Mouse (Mus musculus): ENCODE data around the gene Mymx.

Gene Mymx

DNA sequence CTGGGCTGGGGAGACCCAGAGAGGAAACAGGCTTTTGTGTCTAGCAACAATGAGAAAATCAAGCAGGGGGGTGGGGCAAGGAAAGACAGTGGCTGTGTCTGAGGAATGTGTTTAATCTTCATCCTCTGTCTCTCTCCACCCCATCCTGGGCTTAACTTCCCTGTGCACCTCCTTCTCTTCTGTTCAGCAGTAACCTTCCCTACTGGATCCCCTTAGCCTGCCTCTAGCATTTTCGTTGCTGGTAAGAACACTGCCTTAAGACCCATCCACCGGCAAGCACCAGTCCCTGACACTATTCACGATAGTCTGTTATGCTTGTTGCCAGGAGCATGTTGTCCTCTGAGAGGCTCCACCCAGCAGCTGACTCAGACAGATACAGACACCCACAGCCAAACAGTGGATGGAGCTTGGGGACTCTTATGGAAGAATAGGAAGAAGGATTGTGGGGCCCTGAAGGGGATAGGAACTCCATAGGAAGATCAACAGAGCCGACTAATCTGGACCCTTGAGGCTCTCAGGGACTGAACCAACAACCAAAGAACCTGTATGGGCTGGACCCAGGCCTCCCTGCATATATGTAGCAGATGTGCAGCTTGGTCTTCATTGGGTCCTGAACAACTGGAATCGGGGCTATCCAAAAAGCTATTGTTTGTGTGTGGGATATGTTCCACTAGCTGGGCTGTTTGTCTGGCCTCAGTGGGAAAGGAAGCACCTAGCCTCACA is 8.4 kb upstream of the Mymx start:
- peak; percentile 53 for DNase-seq (ENCODE audit: low spot score)

DNA sequence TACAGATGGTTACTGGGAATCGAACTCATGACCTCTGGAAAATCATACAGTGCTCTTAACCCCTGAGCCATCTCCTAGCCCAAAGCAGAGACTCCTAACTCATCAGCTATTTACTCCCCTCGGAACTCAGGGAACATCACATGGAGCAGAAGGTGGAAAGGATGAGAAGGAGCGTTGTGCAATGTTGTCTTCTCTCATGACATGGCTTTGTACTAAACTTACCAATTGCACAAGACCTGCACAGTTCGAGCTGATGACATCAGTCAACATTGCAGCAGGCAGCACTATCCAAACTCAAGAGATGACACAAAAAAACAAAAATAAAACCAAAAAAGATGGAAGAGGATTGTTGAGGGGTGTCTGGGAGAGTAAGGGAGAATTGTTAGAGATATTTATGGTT is 6.5 kb upstream of the Mymx start:
- DNase-seq (ENCODE audit: low spot score): peak; percentile 29

DNA sequence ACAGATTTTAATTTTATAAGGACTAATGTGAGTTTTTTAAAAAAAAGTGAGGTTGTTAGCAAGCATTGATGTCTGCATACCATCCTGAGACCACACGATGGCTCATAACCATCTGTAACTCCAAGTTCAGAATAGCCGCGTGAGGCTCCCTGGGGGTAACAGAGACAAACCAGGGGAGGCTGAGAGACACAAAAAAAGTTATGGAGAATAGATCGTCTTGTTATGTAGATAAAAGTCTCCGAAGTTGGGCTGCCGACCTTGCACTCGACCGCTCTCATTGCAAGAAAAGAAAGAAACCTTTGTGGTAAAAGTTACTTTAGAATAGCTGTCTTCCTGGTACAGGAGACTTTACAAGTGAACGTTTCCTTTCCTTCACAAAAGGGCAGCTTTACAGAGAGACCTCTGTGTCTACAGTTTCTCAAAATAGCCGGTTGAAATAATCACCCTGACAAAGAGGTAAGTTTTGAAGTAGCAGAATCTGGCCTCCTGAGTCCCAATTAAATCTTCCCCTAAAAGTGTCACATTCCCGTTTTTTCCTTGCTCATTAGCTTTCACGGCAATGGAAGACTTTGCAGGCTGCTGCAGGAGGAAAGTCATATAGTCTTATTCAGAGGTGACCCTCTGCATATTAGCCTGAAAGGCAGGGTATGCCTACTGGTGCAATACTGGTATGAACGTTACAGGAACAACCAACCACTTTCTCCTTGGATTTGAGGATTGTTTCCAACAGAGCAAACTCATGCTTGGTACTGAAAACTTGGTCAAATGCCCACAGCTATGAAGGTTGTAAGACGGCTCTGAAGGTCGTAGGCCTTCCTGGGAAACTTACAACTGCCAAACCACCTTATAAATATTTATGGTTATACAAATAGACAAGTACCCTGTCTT is 5.3 kb upstream of the Mymx start:
- no peak for DNase-seq (ENCODE audit: low spot score)

DNA sequence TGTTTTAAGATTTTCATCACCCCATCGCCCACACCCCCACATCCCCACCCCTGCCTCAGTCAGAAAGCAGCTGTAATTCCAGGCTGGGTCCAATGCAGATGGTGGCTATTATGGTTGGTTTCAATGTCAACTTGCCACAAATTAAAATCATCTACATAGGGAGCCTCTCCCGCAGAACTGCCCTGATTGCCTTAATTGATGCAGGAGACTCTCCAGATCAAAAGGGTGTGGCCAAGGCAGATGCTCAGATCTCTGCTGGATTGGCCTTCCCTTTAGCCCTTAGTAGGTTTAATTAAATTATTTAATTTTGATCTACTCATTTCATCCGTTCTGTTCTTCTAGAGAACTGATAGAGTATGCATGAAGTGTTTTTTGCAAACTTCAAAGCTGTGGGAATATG is 1.1 kb upstream of the Mymx start:
- no peak for DNase-seq (ENCODE audit: low spot score)

DNA sequence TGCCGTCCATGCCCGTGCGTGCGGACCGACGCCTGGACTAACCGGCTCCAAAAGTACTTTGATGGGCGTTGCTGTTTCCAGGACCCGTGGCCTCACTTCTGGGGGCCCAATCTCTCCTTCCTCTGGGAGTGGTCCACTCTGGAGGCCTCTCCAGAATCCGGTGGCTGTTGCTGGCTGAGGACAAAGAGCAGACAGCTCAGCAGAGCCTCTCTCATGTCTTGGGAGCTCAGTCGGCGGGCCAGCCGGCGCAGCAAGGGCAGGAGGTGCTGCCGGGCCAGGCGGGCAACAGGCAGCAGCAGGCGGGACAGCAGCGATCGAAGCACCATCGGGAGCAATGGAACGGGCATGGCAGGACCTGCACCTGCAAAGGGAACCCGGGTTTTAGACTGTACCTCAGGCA is 577 bp downstream of the Mymx start:
- DNase-seq (ENCODE audit: low spot score): no peak

DNA sequence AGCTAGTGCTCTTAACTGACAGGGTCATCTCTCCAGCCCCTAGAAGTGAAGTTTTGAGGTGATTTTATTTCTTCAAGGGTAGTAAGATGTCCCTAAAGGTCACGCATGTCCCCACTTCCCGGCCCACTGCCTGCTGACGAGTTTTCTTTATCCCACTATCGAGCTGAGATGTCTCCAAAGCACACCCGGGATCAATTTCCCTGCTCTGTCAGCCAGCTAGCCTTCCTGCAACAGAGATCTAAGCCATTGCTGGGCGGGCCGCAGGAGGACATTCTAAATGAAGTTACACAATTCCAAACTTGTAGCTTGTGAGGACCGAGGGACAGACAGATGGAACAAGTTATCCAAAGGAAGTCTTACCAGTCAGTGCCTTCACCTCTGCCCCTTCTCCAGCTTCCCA is 1.6 kb downstream of the Mymx start:
- no peak for DNase-seq (ENCODE audit: low spot score)

DNA sequence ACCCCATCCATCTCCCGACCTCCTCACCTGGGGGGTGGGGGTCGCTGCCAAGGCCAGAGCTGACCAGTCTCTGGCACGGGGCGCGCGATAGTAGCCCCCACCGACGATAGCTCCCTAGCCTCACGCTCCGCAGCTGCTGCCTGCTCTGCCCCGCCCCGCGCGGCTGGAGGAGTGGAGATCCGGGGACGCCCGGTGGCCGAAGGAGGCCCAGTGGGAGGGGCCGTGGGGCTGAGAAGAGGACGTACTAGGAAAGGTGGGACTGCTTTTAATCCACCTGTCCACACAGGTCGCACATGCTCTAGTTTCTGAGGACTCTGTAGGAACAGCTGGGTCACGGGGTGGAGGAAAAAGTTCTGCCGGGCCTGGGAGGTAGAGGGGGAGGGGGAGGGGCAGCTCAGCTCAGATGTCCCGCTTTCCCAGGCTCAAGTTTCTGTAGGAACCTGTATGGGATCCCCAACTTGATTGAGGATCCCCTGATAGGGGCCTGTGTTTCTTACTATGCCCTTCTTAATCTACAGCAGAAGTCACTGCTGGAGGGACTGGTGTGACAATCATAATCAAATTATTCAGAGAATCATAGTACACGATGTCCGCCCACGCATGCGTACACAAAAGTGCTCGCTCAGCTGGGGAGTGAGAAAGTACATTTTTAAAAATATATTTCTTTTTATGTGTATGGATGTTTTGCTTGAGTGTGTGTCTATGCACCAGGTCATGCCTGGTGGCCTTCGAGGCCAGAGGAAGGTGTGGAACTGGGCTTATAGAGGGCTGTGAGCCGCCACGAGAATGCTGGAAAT is 2.3 kb downstream of the Mymx start, which contains the start of gene Slc29a1:
Gene Slc29a1, minus strand, starts transcription at position 161 of the 797 bp plus-strand sequence.
- DNase-seq (ENCODE audit: low spot score): peak; percentile 70

DNA sequence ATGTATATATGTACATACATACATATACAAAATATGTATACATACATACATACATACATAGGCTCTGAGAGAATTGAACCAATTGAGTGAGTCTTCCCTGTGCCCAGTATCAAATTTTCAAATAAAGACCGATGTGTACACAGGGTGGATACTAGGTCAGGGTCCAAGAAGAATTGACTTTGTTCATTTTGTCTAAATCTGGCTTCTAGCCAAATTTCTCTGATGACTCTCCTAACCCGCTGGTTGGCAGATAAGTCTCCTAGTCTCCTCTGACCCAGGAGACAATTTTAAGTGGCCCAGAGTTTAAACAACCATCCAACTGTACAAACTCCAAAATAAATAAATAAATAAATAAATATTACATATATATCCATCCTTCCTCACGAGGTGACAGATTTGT is 3.0 kb downstream of the Mymx start:
- no peak for DNase-seq (ENCODE audit: low spot score)

DNA sequence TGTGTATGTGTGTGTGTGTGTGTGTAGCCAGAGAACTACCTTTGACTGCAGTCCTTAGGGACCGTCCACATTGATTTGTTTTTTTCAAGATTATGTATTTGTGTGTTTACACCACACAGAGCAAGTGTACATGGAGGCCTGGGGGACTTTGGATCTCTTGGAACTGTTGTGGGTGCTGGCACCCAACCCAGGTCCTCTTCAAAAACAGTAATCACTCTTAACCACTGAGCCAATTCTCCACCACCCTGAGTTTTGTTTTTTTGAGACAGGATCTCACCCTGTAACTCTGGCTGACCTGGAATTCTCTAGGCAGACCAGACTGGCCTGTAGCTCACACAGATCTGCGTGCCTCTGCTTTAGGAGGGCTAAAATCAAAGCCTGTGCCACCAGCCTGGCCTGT is 3.5 kb downstream of the Mymx start:
- no peak for DNase-seq (ENCODE audit: low spot score)

DNA sequence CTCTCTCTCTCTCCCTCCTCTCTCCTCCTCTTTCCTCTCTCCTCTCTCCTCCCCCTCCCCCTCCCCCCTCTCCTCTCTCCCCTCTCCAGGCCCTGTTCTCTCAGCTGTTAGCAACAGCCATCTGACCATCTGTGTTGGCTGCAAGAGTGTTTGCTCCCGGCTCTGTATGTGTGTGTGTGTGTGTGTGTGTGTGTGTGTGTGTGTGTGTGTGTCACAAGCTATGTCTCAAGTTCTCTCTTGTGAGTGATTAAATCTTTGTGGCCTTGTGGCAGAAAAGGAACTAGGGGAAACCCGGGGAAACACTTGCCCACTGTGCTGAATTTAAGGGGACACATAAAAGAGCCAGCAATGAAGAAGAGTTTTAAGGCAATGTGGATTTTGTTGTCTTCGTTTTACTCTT is 4.1 kb downstream of the Mymx start:
- DNase-seq (ENCODE audit: low spot score): no peak

DNA sequence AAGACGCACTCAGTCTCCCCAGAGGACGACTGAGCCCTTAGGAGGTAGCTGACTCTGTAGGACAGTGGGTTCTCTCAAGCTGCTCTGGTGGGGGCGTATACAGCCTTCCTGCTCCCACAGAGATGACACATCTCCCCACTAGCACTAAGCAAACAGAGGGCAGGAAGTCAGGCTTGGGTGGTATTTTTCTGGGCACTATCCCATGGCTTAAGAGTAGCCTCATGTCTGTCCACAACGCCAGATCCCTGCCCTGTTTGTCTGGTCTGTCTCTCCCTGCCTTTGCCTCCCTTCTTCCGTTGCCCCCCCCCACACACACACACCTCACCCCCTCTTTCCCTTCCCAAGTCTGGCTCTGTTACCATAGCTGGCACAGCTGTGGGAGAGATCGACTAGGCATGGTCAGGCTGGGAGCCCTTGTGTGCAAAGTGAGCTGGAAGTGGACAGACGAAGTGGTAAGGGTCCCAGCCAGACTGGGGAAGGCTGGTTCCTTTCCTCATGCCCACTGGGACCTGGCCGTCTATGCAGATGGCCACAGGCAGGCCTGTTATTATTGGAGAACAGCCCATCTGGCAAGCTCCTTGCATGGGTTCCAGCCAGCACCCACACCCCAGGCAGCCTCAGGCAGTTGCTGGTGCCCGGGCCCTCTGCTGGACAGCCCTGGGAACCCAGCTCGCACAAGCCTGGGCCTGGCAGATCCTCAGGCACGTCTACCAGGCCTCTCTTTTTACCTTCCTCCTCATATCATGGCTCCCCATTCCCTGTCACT is 5.1 kb downstream of the Mymx start:
- peak; percentile 88 for DNase-seq (ENCODE audit: low spot score)

DNA sequence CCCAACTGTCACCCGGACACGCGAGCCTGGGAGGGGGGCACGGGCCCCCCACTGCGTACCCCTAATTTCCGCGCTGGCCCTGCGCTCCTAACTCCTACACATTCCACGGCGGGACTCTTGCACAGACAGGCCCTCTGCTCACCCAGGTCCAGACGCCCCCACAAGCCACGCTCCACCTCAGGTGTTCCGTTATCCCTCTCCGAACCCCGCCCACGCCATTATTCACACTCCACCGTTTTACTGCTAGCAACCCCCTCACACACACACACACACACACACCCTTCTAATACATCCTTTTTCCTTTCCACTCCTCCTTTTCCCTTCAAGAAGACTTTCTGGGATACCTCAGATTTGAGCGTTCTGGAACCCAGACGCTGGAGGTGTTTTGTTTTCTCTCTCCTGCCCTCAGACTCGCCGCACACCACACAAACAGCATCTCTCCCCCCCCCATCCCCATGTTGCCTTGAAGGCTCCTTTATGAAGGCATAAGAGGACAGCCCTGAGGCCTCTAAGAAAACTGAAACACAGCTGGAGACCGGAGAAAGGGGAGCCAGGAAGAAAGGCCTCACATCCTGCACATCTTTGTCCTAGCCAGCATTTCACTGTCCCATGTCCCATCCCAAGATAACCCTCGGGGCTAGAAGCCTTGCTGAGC is 6.0 kb downstream of the Mymx start:
- DNase-seq (ENCODE audit: low spot score): no peak

DNA sequence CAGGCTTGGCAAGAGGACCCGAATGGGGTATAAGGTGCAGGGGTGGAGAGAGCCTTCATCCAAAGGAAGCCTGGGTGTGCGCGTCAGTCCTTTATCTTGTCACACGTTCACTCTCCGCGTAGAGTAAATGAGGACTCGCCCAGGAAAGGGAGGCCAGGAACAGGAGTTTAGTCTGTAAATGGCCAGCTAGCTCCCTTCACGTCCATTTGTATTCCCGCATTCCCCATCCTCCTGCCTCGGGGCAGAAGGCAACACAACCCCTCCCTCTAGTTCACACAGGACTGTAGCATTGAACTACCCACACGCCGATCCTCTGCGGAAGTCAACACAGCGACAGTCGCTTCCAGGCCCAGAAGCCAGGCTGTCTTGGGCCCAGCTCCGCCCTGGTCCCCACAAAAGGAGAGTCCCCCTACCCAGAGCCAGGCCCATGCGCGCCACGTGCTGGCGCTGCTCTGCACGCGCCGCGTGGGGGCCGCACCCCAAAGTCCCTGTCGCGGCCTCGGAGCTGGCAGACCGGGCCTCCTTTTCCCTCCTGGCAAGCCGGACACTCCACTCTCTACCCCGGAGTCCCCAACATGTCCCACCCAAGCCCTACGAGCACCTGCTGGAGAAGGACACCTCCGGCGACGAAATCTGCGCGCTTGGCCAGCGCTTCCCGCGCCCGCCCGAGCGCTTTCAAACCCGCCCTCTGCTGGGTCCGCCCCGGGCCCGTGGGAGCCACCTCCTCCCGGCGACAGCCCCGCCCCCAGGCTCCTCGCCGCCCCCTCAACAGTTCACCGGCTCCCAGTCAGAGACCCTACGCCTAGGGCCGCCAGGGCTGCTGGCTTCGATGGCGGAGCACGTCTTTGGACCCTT is 6.8 kb downstream of the Mymx start:
- DNase-seq (ENCODE audit: low spot score): peak; percentile 75

DNA sequence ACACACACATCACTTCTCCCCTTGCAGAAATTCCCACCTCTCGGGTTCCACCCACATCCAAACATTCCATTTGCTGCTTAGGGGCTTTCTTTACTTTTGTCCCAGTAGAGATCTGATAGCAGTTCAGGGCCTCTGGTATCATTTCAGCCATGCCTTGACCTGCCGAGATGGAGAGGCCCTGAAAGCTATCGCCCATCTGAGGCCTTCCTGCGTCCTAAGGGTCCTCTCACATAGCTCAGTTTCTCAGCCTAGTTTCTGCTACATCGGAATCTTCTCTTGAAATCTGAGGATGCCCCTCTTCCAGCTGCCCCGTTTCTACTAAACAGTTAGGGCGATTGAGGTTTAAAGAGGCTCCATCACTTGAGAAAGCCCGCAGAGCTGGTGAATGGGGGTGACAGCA is 7.7 kb downstream of the Mymx start:
- no peak for DNase-seq (ENCODE audit: low spot score)

DNA sequence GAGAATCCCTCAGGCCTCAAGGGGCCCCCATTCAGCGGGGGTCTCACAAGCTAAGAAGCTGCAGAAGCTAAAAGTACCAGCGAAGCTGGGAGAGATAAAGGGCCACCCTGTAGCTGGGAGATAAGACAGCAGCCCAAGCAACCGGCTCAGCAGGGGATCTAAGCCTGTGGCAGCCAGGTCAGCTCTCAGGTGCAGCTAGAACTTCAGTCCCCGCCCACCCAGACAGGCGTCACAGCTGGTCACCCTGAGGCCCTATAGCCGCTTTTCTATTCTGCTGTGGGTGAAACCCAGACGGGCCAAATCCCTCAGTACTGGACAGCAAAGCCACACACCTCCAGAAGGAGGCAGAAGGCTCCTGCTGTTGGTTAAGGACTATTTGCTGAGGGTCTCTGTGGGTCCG is 8.4 kb downstream of the Mymx start:
- DNase-seq (ENCODE audit: low spot score): no peak

DNA sequence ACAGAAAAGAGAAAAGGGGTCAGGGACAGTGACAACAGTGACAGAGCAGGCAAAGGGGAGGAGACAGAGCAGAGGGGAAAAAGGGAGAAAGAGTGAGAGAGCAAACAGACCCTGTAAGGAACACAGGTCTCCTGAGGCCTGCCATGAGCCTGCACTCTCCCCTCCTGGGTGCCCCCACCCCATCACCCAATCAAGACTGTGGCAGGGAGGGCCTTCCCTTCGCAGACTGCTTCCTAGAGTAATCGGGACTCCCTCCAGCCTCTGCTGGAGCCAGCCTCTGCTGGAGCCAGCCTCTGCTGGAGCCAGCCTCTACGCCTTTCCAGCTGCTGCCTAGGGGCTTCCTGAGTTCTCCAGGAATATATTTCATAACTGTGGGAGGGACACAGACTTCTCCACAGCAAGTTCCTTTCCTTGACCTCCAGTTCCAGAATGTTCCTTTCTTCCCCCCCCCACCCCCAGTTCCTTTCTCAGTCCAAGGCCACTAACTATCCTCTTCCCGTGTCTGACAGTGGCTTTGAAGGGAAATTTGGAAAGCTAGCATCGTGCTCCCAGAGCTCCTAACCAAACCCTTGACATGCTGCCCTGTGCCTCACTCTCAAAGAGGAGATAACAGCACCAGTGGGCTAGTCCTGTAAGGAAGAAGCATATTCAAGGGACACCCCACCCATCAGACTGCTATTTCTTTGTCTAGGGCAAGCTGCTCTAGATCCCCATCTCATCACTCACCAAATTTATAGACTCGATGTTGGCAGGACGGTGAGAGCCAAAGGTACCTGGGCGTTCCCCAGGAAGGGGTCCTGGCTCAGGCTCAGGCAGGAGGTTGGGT is 9.1 kb downstream of the Mymx start:
- peak; percentile 53 for DNase-seq (ENCODE audit: low spot score)

DNA sequence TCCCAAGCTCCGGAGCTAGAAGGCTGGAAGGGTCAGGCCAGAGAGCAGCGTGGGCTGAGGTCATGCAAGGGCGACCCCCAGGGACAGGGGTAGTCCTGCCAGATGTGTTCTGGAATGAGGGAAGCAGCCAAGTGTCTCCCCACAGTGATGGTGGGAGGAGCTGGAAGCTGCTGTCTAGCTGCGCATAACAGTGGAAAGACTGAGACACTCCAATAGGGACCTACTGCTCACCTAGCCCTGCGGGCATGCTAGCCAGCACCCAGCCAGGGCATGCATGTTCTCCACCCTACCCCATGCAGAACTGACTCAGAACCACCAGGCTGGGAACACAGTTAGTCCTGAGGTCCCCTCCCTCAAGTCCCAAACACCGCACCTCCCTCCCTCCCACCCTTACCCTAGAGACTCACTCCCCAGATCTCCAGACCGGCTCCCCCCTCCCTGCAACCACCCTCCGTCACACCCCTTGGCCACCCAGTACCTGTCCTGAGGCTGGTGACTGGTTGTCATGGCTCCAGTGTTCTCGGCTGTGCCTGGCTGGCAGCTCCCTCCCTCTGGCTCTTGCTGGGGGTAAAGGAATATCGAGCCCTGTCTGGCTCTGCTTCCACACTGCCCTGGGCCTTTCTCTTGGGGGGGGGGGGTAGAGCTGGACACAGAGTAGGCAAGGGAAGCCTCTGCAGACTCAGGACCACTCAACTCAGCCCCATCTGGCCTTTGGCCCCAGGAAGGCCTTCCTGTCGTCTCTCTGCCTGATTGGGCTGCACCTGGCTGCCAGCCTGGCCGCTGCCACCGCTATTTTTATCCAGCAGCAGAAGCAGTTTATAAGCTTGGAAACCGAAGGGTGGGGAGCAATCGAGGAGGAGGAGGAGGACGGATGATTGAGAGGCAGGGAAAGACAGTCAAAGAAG is 9.9 kb downstream of the Mymx start:
- no peak for DNase-seq (ENCODE audit: low spot score)

DNA sequence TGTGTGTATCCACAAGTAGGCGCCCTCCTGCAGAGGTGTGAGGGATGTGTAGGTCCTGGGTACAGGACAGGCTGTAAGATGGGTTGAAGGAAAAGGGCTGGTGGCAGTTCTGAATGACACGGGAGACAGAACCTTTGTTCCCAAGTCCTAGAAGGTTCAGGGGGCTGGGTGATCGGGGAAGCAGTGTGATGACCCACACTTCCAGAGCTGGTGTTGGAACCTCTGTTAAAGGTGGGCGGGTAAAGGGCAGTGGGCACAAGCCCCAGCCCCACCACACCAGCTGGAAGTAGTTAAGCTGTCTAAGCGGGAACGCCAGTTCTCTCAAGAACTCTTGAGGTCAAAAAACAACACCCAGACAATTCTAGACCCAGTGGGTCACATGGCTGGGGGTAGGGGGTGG is 11.5 kb downstream of the Mymx start:
- DNase-seq (ENCODE audit: low spot score): no peak
